Mouse (Mus musculus) retina, embryonic 14.5 days (tissue): Measurements from ENCODE around the gene Sgta.
"Not testable (repeated sequence)": the region's sequence is repeated elsewhere in the genome, so short reads cannot be mapped to it uniquely, and the experiment has no call there.

Experiments
- DNase-seq: peaks from one replicate; pipeline ENCODE4 v3.0.0-alpha.2; 2015; ENCODE audit warnings: low spot score

The Sgta gene

GRCm38 (mm10) chr10:81059603-81060543 is at the start of gene Sgta:
Sgta (minus strand) TSS chr10:81060181.
- peak; percentile 100 for DNase-seq

GRCm38 (mm10) chr10:81106113-81106721 is 46.2 kb upstream of the Sgta start:
- DNase-seq, result peak; percentile 91

- DNase-seq, result peak; percentile 99
These were observed 45.7 kb upstream of the Sgta start, which contains the start of gene Map2k2 for GRCm38 (mm10) chr10:81105565-81106112. Map2k2 (plus strand) TSS chr10:81105915.

GRCm38 (mm10) chr10:81094931-81095678 is 35.1 kb upstream of the Sgta start:
- DNase-seq, result no peak

- peak; percentile 11 for DNase-seq
These were observed 32.7 kb upstream of the Sgta start for GRCm38 (mm10) chr10:81092465-81093250.

GRCm38 (mm10) chr10:81090621-81091020 is 30.6 kb upstream of the Sgta start:
- DNase-seq, result no peak

GRCm38 (mm10) chr10:81089216-81089615 is 29.2 kb upstream of the Sgta start:
- peak; percentile 62 for DNase-seq

- DNase-seq, result peak; percentile 17
These were observed 27.0 kb upstream of the Sgta start for GRCm38 (mm10) chr10:81087021-81087420.

- DNase-seq, result peak; percentile 91
These were observed 22.4 kb upstream of the Sgta start for GRCm38 (mm10) chr10:81082168-81082960.

- DNase-seq, result no peak
These were observed 20.2 kb upstream of the Sgta start for GRCm38 (mm10) chr10:81080008-81080655.

- DNase-seq, result no peak
These were observed 17.9 kb upstream of the Sgta start for GRCm38 (mm10) chr10:81077916-81078315.

GRCm38 (mm10) chr10:81076356-81076755 is 16.4 kb upstream of the Sgta start:
- DNase-seq, result no peak

- DNase-seq, result no peak
These were observed 15.8 kb upstream of the Sgta start for GRCm38 (mm10) chr10:81075734-81076133.

- peak; percentile 48 for DNase-seq
These were observed 13.5 kb upstream of the Sgta start for GRCm38 (mm10) chr10:81073464-81073863.

- no peak for DNase-seq
These were observed 12.3 kb upstream of the Sgta start for GRCm38 (mm10) chr10:81072290-81072689.

- DNase-seq, result peak; percentile 100
These were observed 9.9 kb upstream of the Sgta start, which contains the start of gene Thop1 for GRCm38 (mm10) chr10:81069836-81070235. Thop1 (plus strand) TSS chr10:81070035.

GRCm38 (mm10) chr10:81068706-81069105 is 8.7 kb upstream of the Sgta start:
- no peak for DNase-seq

GRCm38 (mm10) chr10:81064519-81064918 is 4.5 kb upstream of the Sgta start:
- not testable (repeated sequence) for DNase-seq

- no peak for DNase-seq
These were observed 2.7 kb upstream of the Sgta start for GRCm38 (mm10) chr10:81062710-81063109.

GRCm38 (mm10) chr10:81058896-81059295 is 1.1 kb downstream of the Sgta start:
- DNase-seq, result no peak
